Mouse (Mus musculus) forebrain, embryonic 11.5 days (tissue): ENCODE data around the gene Dyrk1a. TPM values are rescaled to one million over a fixed set of nuclear protein-coding genes. Genes with fewer than 3 reads are reported as not detected.

Experiments
- ATAC-seq: fragments of 200-750 bp; cut with Nextera tagmentation; replicated peaks from 2 replicates; pipeline ENCODE4 v1.8.0; 2017; ENCODE audit warnings: moderate TSS enrichment; ENCODE audit not compliant: low FRiP score
- DNase-seq: peaks from one replicate; pipeline ENCODE4 v3.0.0-alpha.2; 2017; ENCODE audit warnings: low spot score
- H3K27ac ChIP-seq: fragments of 300-500 bp; sonication (generic); 2 replicates; pipeline ENCODE4 v1.5.1; 2014; ENCODE audit warnings: low read depth, low read length
- H3K27me3 ChIP-seq: fragments of 300-500 bp; sonication (generic); 2 replicates; pipeline ENCODE4 v1.6.1; 2014; ENCODE audit warnings: mild to moderate bottlenecking, low read length, mixed read lengths; ENCODE audit not compliant: control insufficient read depth, insufficient read depth
- H3K36me3 ChIP-seq: fragments of 300-500 bp; sonication (generic); 2 replicates; pipeline ENCODE4 v1.6.1; 2014; ENCODE audit warnings: mild to moderate bottlenecking, low read length, moderate library complexity, mixed read lengths; ENCODE audit not compliant: control insufficient read depth, insufficient read depth
- H3K4me1 ChIP-seq: fragments of 300-500 bp; sonication (generic); replicated peaks from 2 replicates; pipeline ENCODE4 v1.6.1; 2014; ENCODE audit warnings: low read length, mixed read lengths; ENCODE audit not compliant: control insufficient read depth, insufficient read depth
- H3K4me2 ChIP-seq: fragments of 300-500 bp; sonication (generic); 2 replicates; pipeline ENCODE4 v1.6.1; 2014; ENCODE audit warnings: low read depth, mild to moderate bottlenecking, low read length, moderate library complexity, mixed read lengths; ENCODE audit not compliant: severe bottlenecking
- H3K4me3 ChIP-seq: fragments of 300-500 bp; sonication (generic); 2 replicates; pipeline ENCODE4 v1.5.1; 2014; ENCODE audit warnings: low read depth, low read length
- H3K9ac ChIP-seq: fragments of 300-500 bp; sonication (generic); 2 replicates; pipeline ENCODE4 v1.6.1; 2014; ENCODE audit warnings: low read length
- H3K9me3 ChIP-seq: fragments of 300-500 bp; sonication (generic); 2 replicates; pipeline ENCODE4 v1.6.1; 2016; ENCODE audit warnings: low read length, mixed read lengths; ENCODE audit not compliant: control insufficient read depth
- WGBS: fragments of 180-500 bp; shearing (Covaris S2); extraction: QIAGEN DNeasy Blood & Tissue Kit; methylation state at CpG from one replicate; pipeline ENCODE4 v1.1.7; 2014; 5-methylcytosine and 5-hydroxymethylcytosine counted together
- polyA plus RNA-seq: library from polyadenylated mRNA; unstranded; fragments of >200 nt; fragmentation: Nextera tagmentation; extraction: Ambion mirVana; gene quantifications from 2 replicates; pipeline ENCODE4 v1.2.1, GENCODE M21; 2014

Dyrk1a gene
- polyA plus RNA-seq, 1 experiment from 2014 or later = 12.0 TPM

GRCm38 (mm10) chr16:94729236-94729635, 159.4 kb downstream of the Dyrk1a start:
- Histone ChIP-seq H3K27me3 (no peaks in the 10 kb centered on the region), H3K4me1 (no peaks in the 10 kb centered on the region), H3K27ac (no peak overlapping the region), H3K9me3 (no peaks in the 10 kb centered on the region), H3K36me3 (no peaks in the 10 kb centered on the region), H3K4me2 (no peak overlapping the region), H3K4me3 (no peak overlapping the region), H3K9ac (no peak overlapping the region)
- 90% methylated on average over 6 of the region's 6 CpGs for WGBS
- no peak for DNase-seq
- no peak for ATAC-seq

- ATAC-seq = no peak
- Histone ChIP-seq H3K4me3 (no peak overlapping the region), H3K36me3 (no peaks in the 10 kb centered on the region), H3K27ac (no peak overlapping the region), H3K4me1 (no peaks in the 10 kb centered on the region), H3K9me3 (no peaks in the 10 kb centered on the region), H3K27me3 (no peaks in the 10 kb centered on the region), H3K4me2 (no peak overlapping the region), H3K9ac (no peak overlapping the region)
- WGBS = 78% methylated on average over 12 of the region's 12 CpGs
- DNase-seq = no peak
Observed at GRCm38 (mm10) chr16:94731027-94731426, 161.2 kb downstream of the Dyrk1a start.

- no peak overlapping the region for H3K4me2 ChIP-seq
- H3K9me3 ChIP-seq = no peaks in the 10 kb centered on the region
- ATAC-seq (no peak), DNase-seq (no peak)
- no peak overlapping the region for H3K9ac ChIP-seq
- H3K27ac ChIP-seq = no peak overlapping the region
- H3K27me3 ChIP-seq = no peaks in the 10 kb centered on the region
- H3K36me3 ChIP-seq = no peaks in the 10 kb centered on the region
- no peaks in the 10 kb centered on the region for H3K4me1 ChIP-seq
- H3K4me3 ChIP-seq = no peak overlapping the region
- WGBS = 65% methylated on average over 3 of the region's 3 CpGs
Observed at GRCm38 (mm10) chr16:94735472-94735871, 165.7 kb downstream of the Dyrk1a start.

- no peak overlapping the region for H3K4me3 ChIP-seq
- no peak overlapping the region for H3K9ac ChIP-seq
- no peaks in the 10 kb centered on the region for H3K9me3 ChIP-seq
- H3K27me3 ChIP-seq = no peaks in the 10 kb centered on the region
- H3K4me1 ChIP-seq = no peaks in the 10 kb centered on the region
- H3K4me2 ChIP-seq = no peak overlapping the region
- ATAC-seq (no peak), DNase-seq (no peak)
- no peak overlapping the region for H3K27ac ChIP-seq
- 83% methylated on average over 8 of the region's 8 CpGs for WGBS
- H3K36me3 ChIP-seq = no peaks in the 10 kb centered on the region
Observed at GRCm38 (mm10) chr16:94736462-94737358, 166.9 kb downstream of the Dyrk1a start.

GRCm38 (mm10) chr16:94737359-94737687, 167.5 kb downstream of the Dyrk1a start:
- no peaks in the 10 kb centered on the region for H3K4me1 ChIP-seq
- no peaks in the 10 kb centered on the region for H3K36me3 ChIP-seq
- H3K9ac ChIP-seq = no peak overlapping the region
- H3K4me2 ChIP-seq = no peak overlapping the region
- no peak for ATAC-seq
- no peaks in the 10 kb centered on the region for H3K27me3 ChIP-seq
- no peak overlapping the region for H3K27ac ChIP-seq
- H3K4me3 ChIP-seq = no peak overlapping the region
- DNase-seq = no peak
- no peaks in the 10 kb centered on the region for H3K9me3 ChIP-seq
- 91% methylated on average over 1 of the region's 1 CpGs for WGBS

GRCm38 (mm10) chr16:94743853-94744501, 174.2 kb downstream of the Dyrk1a start:
- Histone ChIP-seq H3K27ac (no peak overlapping the region), H3K9ac (no peak overlapping the region), H3K9me3 (no peaks in the 10 kb centered on the region), H3K27me3 (no peaks in the 10 kb centered on the region), H3K4me2 (peak overlapping the region; percentile 31; the same call in 1 of the 2 replicates), H3K4me1 (no peaks in the 10 kb centered on the region), H3K4me3 (peak overlapping the region; percentile 2; the same call in 1 of the 2 replicates), H3K36me3 (no peaks in the 10 kb centered on the region)
- no peak for ATAC-seq
- 4% methylated on average over 11 of the region's 11 CpGs for WGBS
- DNase-seq = no peak

GRCm38 (mm10) chr16:94745016-94745415, 175.2 kb downstream of the Dyrk1a start:
- Histone ChIP-seq H3K27me3 (no peaks in the 10 kb centered on the region), H3K4me1 (no peaks in the 10 kb centered on the region), H3K4me3 (no peak overlapping the region), H3K4me2 (no peak overlapping the region), H3K36me3 (no peaks in the 10 kb centered on the region), H3K27ac (no peak overlapping the region), H3K9me3 (no peaks in the 10 kb centered on the region), H3K9ac (no peak overlapping the region)
- ATAC-seq = no peak
- WGBS = 80% methylated on average over 9 of the region's 9 CpGs
- DNase-seq = no peak
